Mouse (Mus musculus) heart, postnatal 25 days (tissue): Measurements from ENCODE around the gene Vasp. TPM values are rescaled to one million over a fixed set of nuclear protein-coding genes. Genes with fewer than 3 reads are reported as not detected.
A peak's percentile ranks its signal among the peaks of the same experiment; 100 is the strongest.
"Not testable (repeated sequence)": the region's sequence is repeated elsewhere in the genome, so short reads cannot be mapped to it uniquely, and the experiment has no call there.

Source experiments
- DNase-seq: peaks from one replicate; pipeline ENCODE4 v3.0.0; 2022; ENCODE audit warnings: low spot score
- intact Hi-C: fragments of 180-260 bp; cut with DNase I; formaldehyde crosslinking; loops from one replicate; pipeline ENCODE4 v1.15.1; 2025
- total RNA-seq, 2 experiments: library from RNA; stranded (reverse); gene quantifications; 2 replicates each; pipeline ENCODE4 v1.2.3; 2021

Gene Vasp
- total RNA-seq, 2 experiments from 2014 or later = 35.7 to 39.4 TPM

DNA sequence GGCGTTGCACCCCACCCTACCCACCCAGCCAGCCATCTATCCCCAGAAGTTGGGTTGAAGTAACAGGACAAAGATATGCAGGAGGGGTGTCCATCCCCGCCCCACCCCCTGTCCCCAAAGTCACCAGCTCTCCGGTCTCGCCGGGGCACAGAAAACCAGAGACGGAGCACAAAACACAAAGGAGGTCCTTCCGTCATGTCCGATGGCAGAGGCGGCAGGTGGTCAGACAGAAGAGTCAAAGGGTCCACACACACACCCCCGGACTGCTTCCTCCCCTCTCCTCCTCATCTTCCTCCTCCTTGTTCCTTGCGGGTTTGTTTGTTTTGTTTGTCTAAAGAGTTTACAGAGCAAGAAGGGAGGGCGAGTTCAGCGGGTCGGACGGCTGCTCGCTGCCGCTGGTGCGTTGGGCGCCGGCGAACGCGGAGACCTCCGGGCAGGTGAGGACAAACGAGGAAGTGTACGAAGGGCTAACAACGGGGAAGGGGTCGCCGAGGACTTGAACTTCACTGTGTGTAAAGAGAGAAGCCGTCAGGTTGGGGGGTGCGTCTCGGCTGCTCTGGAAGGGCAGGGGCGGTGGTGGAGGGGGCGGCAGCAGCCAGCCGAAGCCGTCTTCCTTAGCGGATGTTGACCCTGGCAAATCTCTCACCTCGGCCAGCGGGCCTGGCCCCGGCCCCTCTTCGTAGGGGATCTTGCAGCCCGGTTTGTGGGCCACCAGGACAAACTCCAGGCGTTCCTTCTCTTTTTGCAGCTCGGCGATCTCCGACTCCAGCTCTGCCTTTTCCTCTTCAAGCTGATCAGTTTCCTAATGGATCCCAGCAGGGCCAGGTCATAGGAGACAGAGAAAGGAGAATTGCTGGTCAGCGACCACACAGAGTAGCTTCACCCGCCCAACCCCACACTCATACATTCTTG lies 33.1 kb upstream of the Vasp start:
- no peak for DNase-seq
- intact Hi-C loops = no loop called here

DNA sequence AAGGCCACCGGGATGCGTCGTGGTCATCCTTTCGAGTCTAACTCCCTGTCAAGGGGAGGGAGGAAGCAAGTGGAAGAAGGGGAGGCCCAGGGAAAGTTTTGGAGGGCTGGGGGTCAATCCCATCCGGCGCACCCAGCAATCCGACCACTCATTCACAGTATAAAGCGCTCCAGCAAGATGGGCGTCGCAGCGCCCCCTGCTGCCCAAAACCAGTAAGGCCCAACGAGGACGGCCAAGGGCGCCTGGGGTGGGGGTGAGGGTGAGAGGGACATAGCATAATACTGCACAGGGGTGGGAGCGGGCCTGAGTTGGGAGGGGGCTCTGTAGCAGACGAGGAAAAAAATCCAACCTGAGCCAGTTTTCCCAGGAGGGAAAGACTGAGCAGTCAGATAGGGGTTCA lies 32.2 kb upstream of the Vasp start:
- intact Hi-C loops = no loop called here
- DNase-seq = peak; percentile 52

DNA sequence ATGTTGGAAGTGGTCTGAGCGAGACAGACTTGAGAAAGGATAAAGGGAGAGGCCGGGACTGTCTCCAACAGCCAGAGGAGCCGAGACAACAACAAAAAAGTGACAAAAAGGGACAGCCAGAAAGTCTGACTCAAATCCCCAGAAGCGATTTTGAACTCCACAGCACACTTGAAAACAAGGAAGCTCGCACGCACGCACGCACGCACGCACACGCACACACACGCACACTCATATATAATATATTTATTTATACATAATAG lies 31.4 kb upstream of the Vasp start:
- no peak for DNase-seq
- intact Hi-C loops = no loop called here

DNA sequence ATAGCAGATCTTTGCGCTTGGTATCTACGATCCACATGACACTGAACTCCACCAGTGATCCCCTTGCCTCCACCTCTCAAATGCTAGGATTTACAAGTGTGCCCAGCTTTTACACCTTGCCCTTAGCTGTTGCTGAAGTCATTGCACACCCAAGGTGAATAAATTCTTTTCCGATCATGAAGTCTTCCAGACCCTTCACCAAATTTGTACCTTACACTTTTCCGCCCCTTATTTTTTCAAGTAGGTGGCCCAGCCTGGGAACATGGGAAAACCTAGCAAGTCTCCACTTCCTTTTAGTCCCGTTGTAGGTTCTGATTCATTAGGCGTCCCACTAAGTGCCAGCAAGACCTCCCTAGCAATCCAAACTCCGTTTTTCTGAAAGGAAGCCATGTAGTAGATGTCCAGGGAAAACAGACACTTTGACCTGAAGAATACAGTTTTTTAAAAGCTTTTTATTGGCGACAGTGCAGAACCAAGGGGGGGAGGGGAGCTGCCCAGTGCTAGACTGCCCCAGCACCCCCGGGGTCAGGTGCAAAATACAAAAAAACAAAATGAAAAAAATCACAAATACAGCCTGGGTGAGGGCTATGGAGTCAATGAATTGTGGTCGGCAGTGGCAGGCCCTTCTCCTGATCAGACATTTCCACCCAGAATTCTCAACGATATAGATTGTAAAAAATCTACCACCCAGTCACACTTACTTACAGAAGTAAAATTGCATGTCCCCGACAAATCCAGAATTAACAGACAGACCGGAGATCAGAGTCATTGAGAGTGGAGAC lies 30.8 kb upstream of the Vasp start:
- no peak for DNase-seq
- intact Hi-C loops = no loop called here

DNA sequence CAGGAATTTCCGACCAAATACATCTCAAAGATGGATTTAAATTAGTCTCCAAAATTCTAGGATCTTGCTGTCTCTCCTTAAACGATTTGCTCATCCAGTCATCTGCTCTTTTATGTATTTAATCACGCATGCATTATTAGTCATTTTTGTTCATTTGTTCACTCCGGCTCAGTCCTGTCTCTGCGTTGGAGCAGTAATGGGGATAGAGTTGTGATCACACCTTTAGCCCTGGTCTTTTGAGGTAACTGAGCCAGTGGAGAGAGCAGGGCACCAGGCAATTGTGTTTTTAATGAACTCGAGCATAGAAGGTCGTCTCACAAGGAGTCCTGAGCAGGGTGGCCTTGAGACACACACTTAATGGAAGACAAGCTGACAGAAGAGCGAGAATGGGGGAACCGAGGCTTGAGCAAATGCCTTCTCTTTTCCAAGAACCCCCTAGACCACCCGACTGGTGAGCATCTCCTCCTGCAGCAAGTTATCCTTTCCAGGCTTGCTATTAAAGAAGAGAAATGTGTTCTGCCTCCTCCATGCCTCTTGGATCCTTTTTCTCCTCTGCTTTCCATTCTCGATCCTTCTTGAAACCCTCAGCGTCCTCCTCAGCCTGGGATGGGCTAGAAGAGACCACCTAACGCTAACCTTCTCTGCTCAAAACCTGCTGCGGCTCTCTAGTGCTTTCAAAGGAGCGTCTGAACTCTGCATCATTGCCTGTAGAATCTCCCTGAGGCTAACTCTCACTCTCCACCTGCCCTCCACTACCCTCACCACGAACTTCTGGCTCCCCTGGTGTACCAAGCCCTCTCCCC lies 30.0 kb upstream of the Vasp start:
- DNase-seq = no peak
- intact Hi-C loops = no loop called here

DNA sequence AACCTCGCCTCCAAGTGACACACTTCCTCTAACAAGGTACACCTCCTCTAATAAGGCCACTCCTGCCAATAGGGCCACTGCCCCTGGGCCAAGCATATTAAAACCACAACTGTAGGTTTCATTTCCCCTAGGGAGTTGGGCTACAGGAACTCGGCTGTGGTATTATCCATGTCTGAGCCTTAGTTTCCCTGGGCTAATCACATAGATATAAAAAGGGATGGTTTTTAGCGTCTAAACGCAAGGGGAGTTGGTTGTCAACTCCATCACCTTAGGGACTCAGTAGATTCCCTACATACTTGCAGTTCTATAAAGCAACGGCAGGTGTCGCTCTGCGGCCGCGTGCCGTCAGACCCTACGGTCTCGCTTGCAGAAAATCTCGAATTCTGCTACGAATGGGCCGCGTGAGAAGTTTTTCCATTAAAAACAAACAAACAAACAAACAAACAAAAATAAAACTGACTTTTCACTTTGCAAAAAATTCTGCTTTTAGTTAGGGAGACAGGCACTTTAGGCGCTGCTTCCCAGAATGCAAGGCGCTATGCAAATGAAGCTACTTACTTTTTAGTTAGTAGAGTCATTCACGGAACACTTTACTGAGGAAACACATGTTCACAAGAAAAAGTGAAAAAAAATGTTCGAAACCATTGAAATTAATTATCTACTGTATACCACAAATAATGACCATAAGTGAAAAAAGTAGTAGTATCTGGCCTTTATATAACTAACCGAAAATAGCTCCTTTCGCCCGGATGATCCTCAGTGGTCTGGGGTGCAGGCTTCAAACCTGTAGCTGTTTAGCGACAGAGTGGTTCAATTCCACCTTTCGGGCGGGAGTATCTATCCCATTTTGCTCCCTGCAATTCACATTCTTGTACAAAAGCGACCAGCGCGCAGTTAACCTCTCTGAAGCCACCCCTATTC lies 29.1 kb upstream of the Vasp start:
- no peak for DNase-seq
- intact Hi-C loops = loop anchor here (1.0 kb wide), 1 partner anchor 43 kb away; no protein-coding TSS in a partner anchor

DNA sequence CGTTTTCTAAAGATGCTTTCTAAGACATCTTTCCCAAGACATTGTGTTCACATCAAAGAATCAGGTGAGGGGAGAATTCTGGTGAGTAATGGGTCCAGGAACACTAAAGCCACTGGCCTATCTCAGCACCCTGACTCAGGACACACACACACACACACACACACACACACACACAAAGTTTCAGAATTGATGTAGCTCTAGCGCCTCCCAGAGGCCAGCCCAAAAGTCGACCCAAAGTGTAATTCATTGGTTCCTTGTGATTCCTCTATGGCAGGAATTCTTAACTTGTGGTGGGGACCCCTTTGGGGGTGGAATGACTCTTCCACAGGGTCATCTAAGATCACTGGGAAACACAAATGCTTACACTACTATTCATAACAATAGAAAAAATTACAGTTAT lies 27.6 kb upstream of the Vasp start:
- intact Hi-C loops = loop anchor here (2.0 to 5.0 kb wide), 2 partner anchors 63 to 120 kb away; no protein-coding TSS in a partner anchor
- no peak for DNase-seq

DNA sequence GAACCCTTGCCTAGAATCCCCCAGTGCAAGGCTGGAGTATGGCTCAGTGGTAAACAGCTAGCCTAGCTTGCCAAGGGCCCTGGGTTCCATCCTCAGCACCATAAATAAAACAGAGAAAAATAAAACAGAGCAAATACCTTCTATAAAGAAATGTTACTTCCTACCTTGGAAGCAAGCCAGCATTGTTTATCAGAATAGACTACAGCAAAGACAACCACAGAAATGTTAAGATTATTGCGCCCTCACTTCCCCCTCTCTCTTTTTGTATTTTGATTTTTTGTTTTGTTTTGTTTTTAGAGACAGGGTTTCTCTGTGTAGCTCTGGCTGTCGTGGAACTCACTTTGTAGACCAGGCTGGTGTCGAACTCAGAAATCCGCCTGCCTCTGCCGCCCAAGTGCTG lies 26.2 kb upstream of the Vasp start:
- intact Hi-C loops = loop anchor here (2.0 to 5.0 kb wide), 2 partner anchors 65 to 119 kb away; no protein-coding TSS in a partner anchor
- no peak for DNase-seq

DNA sequence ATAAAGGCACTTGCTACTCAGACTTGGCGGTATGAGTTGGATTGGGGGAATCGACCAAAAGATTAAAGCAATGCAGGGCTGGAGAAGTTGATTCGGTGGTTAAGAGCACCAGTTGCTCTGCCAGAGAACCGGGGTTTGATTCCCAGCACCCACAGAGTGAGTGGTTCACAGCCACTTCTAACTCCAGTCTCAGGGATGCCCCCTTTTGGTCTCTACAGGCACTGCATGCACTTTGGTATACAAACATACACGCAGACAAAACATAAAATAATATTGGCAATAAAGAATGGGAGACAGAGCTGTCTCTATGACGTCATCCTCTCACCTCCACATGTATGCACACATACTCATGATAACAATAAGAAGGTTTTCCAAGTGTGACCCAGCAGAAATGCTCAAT lies 25.4 kb upstream of the Vasp start:
- intact Hi-C loops = loop anchor here (5.0 kb wide), 1 partner anchor 65 kb away; no protein-coding TSS in a partner anchor
- no peak for DNase-seq

DNA sequence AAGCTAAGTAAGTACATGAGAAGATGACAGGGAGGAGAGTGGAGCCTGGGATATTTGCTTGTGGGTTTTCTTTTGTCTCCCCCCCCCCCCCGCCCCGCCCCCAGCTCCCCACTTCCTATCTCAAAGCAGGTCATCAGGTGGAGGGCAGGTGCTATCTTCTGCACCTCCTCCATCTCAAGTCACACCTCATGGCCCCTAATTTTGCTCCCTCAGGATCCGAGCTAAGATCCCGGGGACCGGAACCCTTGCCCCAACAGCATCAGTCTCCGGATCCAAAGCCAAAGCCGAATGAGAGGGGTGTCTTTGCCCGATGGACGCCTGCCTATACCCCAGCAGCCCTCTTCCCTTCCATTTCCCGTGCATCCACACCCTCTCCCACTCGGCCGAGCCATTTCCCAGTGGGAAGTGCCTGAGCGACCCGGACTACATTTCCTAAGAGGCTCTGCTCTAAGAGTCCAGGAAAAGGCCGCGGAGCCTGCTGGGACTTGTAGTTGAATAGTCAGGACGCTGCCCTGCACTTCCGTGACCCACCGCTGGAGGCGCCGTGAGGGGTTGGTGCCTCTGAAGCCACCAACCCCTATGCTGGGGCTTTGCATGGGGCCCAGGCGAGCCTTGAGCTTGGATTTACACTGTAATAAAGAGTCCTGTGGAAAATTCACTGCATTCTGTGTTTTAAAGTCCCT lies 24.0 kb upstream of the Vasp start:
- intact Hi-C loops = loop anchor here (5.0 kb wide), 1 partner anchor 67 kb away; no protein-coding TSS in a partner anchor
- DNase-seq = peak; percentile 87

DNA sequence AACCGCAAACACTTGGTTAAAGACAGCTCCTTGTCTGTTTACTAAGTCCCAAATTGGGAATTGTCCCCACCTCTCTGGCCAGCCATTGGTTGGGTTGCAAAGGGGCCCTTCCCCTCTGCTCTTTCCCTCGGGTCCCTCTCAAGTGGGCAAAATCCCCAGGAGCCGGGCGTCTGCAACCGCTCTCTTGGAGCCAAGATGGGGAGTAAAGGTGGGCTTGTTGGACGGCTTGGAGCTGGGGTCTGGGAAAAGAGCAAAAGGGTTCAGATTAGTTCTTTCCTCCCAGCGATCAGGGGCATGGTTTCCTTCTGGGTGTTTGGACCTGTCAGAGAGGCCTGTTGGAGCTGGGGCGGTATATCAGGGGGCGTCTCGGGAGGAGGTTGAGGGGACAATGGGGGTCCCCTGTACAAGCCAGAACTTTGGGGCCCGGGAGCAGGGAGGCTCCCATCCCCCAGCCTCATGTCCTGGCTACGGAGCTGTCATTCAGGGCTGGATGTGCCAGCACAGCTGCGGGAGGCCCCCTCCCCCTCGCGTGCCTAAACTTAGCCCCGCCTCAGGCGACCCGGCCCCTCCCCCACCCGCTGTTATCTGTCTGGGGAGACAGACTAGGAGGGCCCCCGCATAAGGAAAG lies 19.5 kb upstream of the Vasp start:
- no peak for DNase-seq
- intact Hi-C loops = no loop called here

DNA sequence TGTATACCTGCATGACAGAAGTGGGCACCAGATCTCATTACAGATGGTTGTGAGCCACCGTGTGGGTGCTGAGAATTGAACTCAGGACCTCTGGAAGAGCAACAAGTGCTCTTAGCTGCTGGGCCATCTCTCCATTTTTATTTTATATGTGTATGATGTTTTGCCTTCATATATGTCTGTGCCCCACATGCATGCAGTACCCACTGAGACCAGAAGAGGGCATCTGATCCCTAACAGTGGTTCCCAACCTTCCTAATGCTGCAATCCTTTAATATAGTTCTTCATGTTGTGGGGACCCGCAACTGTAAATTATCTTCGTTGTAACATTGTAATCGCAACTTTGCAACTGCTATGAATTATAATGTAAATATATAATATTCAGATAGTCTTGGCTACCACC lies 13.1 kb upstream of the Vasp start:
- no peak for DNase-seq
- intact Hi-C loops = no loop called here

DNA sequence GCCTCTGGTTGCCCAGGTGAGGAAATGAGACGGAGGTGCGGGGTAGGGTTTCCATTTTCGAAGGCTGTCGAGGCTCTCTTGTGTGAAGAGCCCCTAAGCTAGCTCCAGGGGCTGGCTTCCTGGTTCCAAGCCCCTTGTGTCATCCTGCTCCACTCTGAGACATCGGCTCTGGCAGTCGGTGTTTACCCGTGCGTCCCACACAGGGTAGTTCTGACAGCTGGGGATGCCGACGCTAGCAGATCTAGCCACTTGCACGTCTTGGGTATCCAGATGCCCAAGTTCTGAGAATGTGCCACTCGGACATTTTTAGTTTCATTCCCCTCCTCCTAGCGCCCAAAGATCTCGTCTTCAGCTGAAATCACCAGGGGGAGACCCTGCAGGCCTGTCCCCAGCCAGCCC lies 11.8 kb upstream of the Vasp start:
- DNase-seq = no peak
- intact Hi-C loops = no loop called here

DNA sequence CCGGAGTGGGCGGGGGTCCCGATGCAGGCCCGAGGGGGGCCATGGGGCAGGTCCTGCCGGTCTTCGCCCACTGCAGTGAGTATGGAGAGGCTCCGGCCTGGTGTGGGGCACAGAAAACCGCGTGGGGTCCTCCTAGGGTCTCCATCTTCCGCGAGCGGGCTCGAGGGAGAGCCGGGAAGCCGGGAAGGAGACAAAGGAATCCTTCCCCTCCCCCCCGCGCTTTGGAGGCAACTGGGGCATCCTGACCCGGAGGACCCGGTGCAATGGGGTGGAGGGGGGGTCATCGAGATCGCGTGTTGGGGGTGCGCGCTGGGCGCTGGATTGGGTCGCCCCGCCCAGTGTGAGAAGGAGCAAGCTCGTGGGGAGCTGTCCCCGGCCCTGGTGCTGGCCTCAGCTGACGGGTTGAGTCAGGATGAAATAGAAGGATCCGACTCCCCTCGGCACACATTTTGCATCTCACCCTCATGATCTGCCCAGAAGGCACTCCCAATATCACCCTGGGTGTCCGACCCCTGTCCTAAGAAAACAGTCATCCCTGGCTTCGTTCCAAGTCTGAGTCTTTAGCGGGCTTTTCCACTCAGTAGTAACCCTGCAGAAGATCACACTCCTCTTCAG lies 11.3 kb upstream of the Vasp start:
- DNase-seq = no peak
- intact Hi-C loops = no loop called here

DNA sequence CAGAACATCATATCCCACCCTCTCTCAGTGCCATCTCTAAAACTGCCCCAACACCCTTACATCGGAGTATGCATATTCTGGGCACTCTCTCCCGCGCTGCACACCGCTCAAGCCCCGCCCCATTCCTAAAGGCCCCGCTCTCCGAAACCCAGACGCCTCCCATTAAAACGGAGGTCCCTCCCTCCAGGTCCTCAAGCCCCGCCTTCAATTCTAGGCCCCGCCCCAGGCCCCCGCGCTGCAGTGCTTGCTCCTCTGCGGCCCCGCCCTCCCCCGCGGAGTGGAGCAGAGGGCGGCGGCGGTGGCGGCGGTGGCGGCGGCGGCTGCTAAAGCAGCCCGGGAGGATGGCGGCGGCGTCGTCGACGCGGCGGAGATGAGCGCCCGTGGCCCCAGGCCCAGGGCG lies 10.8 kb upstream of the Vasp start, which contains the start of gene Rtn2:
Gene Rtn2, plus strand, starts transcription at position 240 of the 400 bp plus-strand sequence.
- DNase-seq = no peak
- intact Hi-C loops = no loop called here

DNA sequence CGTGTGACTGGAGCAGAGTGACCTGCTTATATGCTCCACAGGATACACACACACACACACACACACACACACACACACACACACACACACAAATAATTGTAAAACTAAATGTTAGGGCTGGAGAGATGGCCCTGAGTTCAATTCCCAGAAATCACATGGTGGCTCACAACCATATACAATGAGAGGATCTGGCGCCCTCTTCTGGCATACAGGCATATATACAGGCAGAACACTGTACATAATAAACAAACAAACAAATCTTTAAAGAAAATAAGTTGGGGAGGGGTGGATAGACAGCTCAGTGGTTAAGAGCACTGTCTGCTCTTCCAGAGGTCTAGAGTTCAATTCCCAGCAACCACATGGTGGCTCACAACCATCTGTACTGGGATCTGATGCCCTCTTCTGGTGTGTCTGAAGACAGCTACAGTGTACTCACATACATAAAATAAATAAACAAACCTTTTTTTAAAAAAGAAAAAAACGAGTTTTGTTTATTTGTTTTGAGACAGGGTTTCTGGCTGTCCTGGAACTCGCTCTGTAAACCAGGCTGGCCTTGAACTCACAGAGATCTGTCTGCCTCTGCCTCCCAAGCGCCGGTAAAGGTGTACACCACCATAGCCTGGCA lies 10.2 kb upstream of the Vasp start:
- intact Hi-C loops = loop anchor here (1.0 to 2.0 kb wide), 2 partner anchors 42 to 103 kb away; no protein-coding TSS in a partner anchor
- not testable (repeated sequence) for DNase-seq

DNA sequence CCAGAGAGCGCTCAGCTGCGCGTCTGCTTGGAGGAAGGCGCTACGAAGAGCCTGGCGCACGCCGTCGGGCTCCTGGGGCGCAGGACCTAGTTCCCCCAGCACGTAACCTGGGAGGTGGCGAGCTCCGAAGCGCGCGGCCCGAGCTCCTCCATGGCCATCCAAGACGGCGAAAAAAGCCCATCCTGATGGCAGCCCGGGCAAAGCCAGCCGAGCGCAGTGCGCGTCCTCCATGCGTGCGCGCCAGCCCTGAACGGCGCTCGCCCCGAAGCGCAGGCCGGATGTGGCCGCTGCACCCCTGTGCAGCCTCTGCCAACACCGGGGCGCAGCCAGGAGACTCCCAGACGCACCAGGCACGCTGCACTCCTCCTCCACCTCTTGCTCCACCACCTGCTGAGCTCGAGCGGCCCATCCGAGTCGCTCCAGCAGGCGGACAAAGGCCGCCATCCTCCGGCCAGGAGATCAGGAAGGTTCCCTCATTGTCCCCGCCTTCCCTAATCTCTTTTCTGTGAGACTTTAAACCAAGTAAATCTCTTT lies 8.0 kb upstream of the Vasp start, which contains the start of gene Ppm1n:
Gene Ppm1n, minus strand, starts transcription at position 484 of the 534 bp plus-strand sequence.
- intact Hi-C loops = loop anchor here (2.0 kb wide), 1 partner anchor 101 kb away; no protein-coding TSS in a partner anchor
- no peak for DNase-seq
